Mouse (Mus musculus): ENCODE results near the gene Dgkq. TPM values are rescaled to one million over a fixed set of nuclear protein-coding genes. Genes with fewer than 3 reads are reported as not detected.

Gene Dgkq
- polyA plus RNA-seq, 1 experiment from 2014 or later: 10.7 TPM

GRCm38 (mm10) chr5:108675251-108675816 lies 5.9 kb upstream of the Dgkq start, which contains the start of gene Slc26a1:
Slc26a1 (minus strand) TSS chr5:108675569.
- 54% methylated on average over 9 of the region's 9 CpGs for WGBS
- Histone ChIP-seq H3K4me2 (ENCODE audit: low read depth, low read length) (no peak within 1 kb of the TSS), H3K9me3 (replicated peaks; ENCODE audit: control insufficient read depth, low read length) (no peaks in the 10 kb centered on the region), H3K4me1 (ENCODE audit: control insufficient read depth, insufficient read depth, low read length) (peaks cover 17% of the 10 kb centered on the region), H3K27me3 (ENCODE audit: control insufficient read depth, insufficient read depth, low read length) (no peaks in the 10 kb centered on the region), H3K4me3 (replicated peaks; ENCODE audit: low read length) (no peak within 1 kb of the TSS), H3K9ac (ENCODE audit: low read length) (no peak within 1 kb of the TSS), H3K27ac (ENCODE audit: low read length) (no peak within 1 kb of the TSS), H3K36me3 (ENCODE audit: control insufficient read depth, insufficient read depth, low read length) (peaks cover 12% of the 10 kb centered on the region)
- peak; percentile 7; the same call in 1 of the 2 replicates for ATAC-seq (ENCODE audit: insufficient read depth, low FRiP score)

- Histone ChIP-seq H3K36me3 (ENCODE audit: control insufficient read depth, insufficient read depth, low read length) (peaks cover 12% of the 10 kb centered on the region), H3K27ac (ENCODE audit: low read length) (no peak overlapping the region), H3K4me2 (ENCODE audit: low read depth, low read length) (no peak overlapping the region), H3K9ac (ENCODE audit: low read length) (no peak overlapping the region), H3K4me3 (replicated peaks; ENCODE audit: low read length) (no peak overlapping the region), H3K9me3 (replicated peaks; ENCODE audit: control insufficient read depth, low read length) (no peaks in the 10 kb centered on the region), H3K27me3 (ENCODE audit: control insufficient read depth, insufficient read depth, low read length) (no peaks in the 10 kb centered on the region), H3K4me1 (ENCODE audit: control insufficient read depth, insufficient read depth, low read length) (peaks cover 24% of the 10 kb centered on the region)
- ATAC-seq (ENCODE audit: insufficient read depth, low FRiP score): no peak
- 68% methylated on average over 2 of the region's 2 CpGs for WGBS
Observed at GRCm38 (mm10) chr5:108674624-108675023, 5.2 kb upstream of the Dgkq start.

DNA sequence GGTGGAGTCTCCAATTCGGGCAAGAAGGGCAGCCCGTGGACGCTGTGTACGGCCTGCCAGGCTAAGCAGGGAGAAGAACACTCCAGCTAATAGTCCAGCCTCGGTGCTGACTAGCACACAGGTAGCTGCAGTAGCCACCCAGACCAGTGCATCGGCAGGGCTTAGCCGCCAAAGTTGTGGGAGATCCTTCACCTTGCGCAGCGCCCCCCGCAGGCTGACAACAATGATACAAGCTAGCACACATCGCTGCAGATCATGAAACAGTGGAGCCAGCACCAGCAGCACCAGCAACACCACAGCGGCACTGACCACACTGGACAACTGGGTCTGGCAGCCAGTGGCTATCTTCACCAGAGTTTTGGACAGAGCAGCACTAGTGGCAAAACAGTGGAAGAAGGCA lies 2.3 kb upstream of the Dgkq start:
- Histone ChIP-seq H3K4me3 (replicated peaks; ENCODE audit: low read length) (no peak overlapping the region), H3K9me3 (replicated peaks; ENCODE audit: control insufficient read depth, low read length) (no peaks in the 10 kb centered on the region), H3K4me2 (ENCODE audit: low read depth, low read length) (no peak overlapping the region), H3K9ac (ENCODE audit: low read length) (no peak overlapping the region), H3K27me3 (ENCODE audit: control insufficient read depth, insufficient read depth, low read length) (no peaks in the 10 kb centered on the region), H3K4me1 (ENCODE audit: control insufficient read depth, insufficient read depth, low read length) (peaks cover 21% of the 10 kb centered on the region), H3K36me3 (ENCODE audit: control insufficient read depth, insufficient read depth, low read length) (peaks cover 12% of the 10 kb centered on the region), H3K27ac (ENCODE audit: low read length) (no peak overlapping the region)
- 92% methylated on average over 12 of the region's 12 CpGs for WGBS
- no peak for ATAC-seq (ENCODE audit: insufficient read depth, low FRiP score)

DNA sequence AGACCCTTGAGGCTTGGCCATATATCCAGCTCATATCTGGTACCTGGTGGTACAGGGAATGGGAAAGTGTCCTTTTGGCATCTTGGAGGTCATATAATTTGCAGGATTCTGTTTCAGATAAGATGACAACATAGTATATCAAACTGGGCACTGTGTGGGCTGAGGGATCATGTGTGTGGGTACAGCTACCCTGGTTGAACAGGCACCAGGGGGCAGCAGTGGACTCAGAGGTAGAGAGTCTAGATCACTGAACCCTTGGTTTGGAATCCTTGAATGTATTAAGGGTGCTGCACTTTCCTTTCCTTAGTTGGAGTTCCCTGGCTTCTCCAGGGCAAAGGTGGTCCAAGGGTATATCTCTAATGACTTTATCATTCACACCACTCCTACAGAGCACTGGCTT lies 1.3 kb upstream of the Dgkq start:
- Histone ChIP-seq H3K4me1 (ENCODE audit: control insufficient read depth, insufficient read depth, low read length) (peaks cover 19% of the 10 kb centered on the region; the same call in 1 of the 2 replicates), H3K4me2 (ENCODE audit: low read depth, low read length) (no peak overlapping the region), H3K9ac (ENCODE audit: low read length) (no peak overlapping the region), H3K27me3 (ENCODE audit: control insufficient read depth, insufficient read depth, low read length) (no peaks in the 10 kb centered on the region), H3K4me3 (replicated peaks; ENCODE audit: low read length) (no peak overlapping the region), H3K36me3 (ENCODE audit: control insufficient read depth, insufficient read depth, low read length) (peaks cover 12% of the 10 kb centered on the region), H3K27ac (ENCODE audit: low read length) (no peak overlapping the region), H3K9me3 (replicated peaks; ENCODE audit: control insufficient read depth, low read length) (no peaks in the 10 kb centered on the region)
- ATAC-seq (ENCODE audit: insufficient read depth, low FRiP score): peak; percentile 20; the same call in 1 of the 2 replicates

DNA sequence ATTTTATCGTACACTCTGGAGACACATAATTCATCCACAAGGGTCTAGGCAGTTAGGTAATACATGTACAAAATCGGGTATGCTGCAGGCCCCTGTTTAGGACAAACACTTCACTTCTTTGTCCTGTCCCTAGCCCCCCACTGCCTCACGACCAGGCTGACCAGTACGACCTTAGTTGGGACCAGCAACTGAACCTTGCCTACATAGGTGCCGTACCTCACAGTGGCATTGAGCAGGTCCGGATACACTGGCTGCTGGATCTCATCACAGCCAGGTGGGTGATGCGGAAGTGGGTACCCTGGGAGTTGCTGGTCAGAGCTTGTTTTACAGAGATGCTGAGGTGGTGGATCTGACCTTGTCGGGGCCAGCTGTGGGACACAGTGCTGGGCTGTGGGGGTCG lies 514 bp upstream of the Dgkq start:
- peak overlapping the region; percentile 81 for H3K4me2 ChIP-seq (ENCODE audit: low read depth, low read length)
- H3K36me3 ChIP-seq (ENCODE audit: control insufficient read depth, insufficient read depth, low read length): peaks cover 12% of the 10 kb centered on the region
- WGBS: 75% methylated on average over 9 of the region's 9 CpGs
- peak overlapping the region; percentile 87 for H3K9ac ChIP-seq (ENCODE audit: low read length)
- no peaks in the 10 kb centered on the region for H3K9me3 ChIP-seq (replicated peaks; ENCODE audit: control insufficient read depth, low read length)
- no peaks in the 10 kb centered on the region for H3K27me3 ChIP-seq (ENCODE audit: control insufficient read depth, insufficient read depth, low read length)
- H3K4me1 ChIP-seq (ENCODE audit: control insufficient read depth, insufficient read depth, low read length): peaks cover 16% of the 10 kb centered on the region; the same call in 1 of the 2 replicates
- ATAC-seq (ENCODE audit: insufficient read depth, low FRiP score): no peak
- H3K4me3 ChIP-seq (replicated peaks; ENCODE audit: low read length): peak overlapping the region; percentile 61
- peak overlapping the region; percentile 81; the same call in 1 of the 2 replicates for H3K27ac ChIP-seq (ENCODE audit: low read length)

DNA sequence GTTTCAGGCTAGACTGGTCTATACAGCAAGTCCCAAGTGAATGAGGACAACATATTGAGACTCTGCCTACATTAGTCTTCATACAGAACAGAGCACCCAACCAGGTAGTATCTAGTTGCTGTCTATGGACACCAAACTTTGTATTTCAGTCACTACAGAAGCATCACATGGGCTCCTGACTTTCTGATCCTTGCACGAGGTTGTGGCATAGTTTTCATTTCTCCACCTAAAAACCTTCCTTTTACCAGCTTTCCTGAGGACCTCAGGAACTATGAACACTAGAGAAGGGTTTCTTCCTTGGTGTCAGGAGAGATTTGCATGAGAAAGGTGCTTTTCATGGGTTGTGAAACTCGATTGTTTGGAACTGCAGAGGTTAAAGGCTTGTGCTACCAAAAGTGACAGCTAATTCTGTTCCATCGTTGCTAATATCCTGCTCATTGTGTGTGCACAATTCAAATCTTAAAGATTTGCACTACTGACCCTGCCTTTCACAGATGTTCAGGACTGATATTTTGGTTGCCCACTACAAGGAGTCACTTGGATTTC lies 1.0 kb downstream of the Dgkq start:
- Histone ChIP-seq H3K9ac (ENCODE audit: low read length) (peak overlapping the region; percentile 87), H3K9me3 (replicated peaks; ENCODE audit: control insufficient read depth, low read length) (no peaks in the 10 kb centered on the region), H3K4me2 (ENCODE audit: low read depth, low read length) (peak overlapping the region; percentile 81), H3K4me3 (replicated peaks; ENCODE audit: low read length) (peak overlapping the region; percentile 61), H3K36me3 (ENCODE audit: control insufficient read depth, insufficient read depth, low read length) (peaks cover 12% of the 10 kb centered on the region), H3K27ac (ENCODE audit: low read length) (peak overlapping the region; percentile 81), H3K4me1 (ENCODE audit: control insufficient read depth, insufficient read depth, low read length) (peaks cover 16% of the 10 kb centered on the region; the same call in 1 of the 2 replicates), H3K27me3 (ENCODE audit: control insufficient read depth, insufficient read depth, low read length) (no peaks in the 10 kb centered on the region)
- WGBS: 10% methylated on average over 3 of the region's 3 CpGs
- ATAC-seq (ENCODE audit: insufficient read depth, low FRiP score): no peak

- Histone ChIP-seq H3K27ac (ENCODE audit: low read length) (no peak overlapping the region), H3K9me3 (replicated peaks; ENCODE audit: control insufficient read depth, low read length) (no peaks in the 10 kb centered on the region), H3K4me3 (replicated peaks; ENCODE audit: low read length) (no peak overlapping the region), H3K9ac (ENCODE audit: low read length) (no peak overlapping the region), H3K36me3 (ENCODE audit: control insufficient read depth, insufficient read depth, low read length) (peaks cover 10% of the 10 kb centered on the region), H3K4me1 (ENCODE audit: control insufficient read depth, insufficient read depth, low read length) (peaks cover 16% of the 10 kb centered on the region; the same call in 1 of the 2 replicates), H3K4me2 (ENCODE audit: low read depth, low read length) (no peak overlapping the region), H3K27me3 (ENCODE audit: control insufficient read depth, insufficient read depth, low read length) (no peaks in the 10 kb centered on the region)
- no peak for ATAC-seq (ENCODE audit: insufficient read depth, low FRiP score)
- 70% methylated on average over 2 of the region's 2 CpGs for WGBS
Observed at GRCm38 (mm10) chr5:108667370-108667769, 2.1 kb downstream of the Dgkq start.

DNA sequence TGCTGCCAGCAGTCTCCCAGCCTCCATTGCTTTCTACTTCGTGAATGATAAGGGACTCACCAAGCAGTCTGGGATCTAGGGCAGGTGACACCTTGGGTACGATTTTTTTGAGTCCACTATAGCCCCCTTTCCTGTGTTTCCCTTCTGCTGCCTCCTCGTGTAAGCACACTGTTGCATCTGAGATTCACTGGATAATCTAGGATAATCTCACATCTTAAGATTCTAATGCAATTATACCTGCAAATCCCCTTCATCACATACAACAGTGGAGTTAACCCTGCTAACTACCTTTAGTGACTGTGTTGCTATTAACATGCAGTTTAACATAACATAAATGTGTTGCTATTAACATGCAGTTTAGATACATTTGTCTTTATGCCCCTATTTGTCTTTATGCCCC lies 4.4 kb downstream of the Dgkq start:
- Histone ChIP-seq H3K4me2 (ENCODE audit: low read depth, low read length) (no peak overlapping the region), H3K27ac (ENCODE audit: low read length) (no peak overlapping the region), H3K27me3 (ENCODE audit: control insufficient read depth, insufficient read depth, low read length) (no peaks in the 10 kb centered on the region), H3K4me1 (ENCODE audit: control insufficient read depth, insufficient read depth, low read length) (peaks cover 13% of the 10 kb centered on the region; the same call in 1 of the 2 replicates), H3K9me3 (replicated peaks; ENCODE audit: control insufficient read depth, low read length) (no peaks in the 10 kb centered on the region), H3K9ac (ENCODE audit: low read length) (no peak overlapping the region), H3K36me3 (ENCODE audit: control insufficient read depth, insufficient read depth, low read length) (no peaks in the 10 kb centered on the region), H3K4me3 (replicated peaks; ENCODE audit: low read length) (no peak overlapping the region)
- ATAC-seq (ENCODE audit: insufficient read depth, low FRiP score): no peak
- 34% methylated on average over 3 of the region's 3 CpGs for WGBS

- Histone ChIP-seq H3K4me1 (ENCODE audit: control insufficient read depth, insufficient read depth, low read length) (peaks cover 11% of the 10 kb centered on the region), H3K9me3 (replicated peaks; ENCODE audit: control insufficient read depth, low read length) (no peaks in the 10 kb centered on the region), H3K27ac (ENCODE audit: low read length) (no peak overlapping the region), H3K36me3 (ENCODE audit: control insufficient read depth, insufficient read depth, low read length) (no peaks in the 10 kb centered on the region), H3K4me2 (ENCODE audit: low read depth, low read length) (no peak overlapping the region), H3K9ac (ENCODE audit: low read length) (no peak overlapping the region), H3K27me3 (ENCODE audit: control insufficient read depth, insufficient read depth, low read length) (no peaks in the 10 kb centered on the region), H3K4me3 (replicated peaks; ENCODE audit: low read length) (no peak overlapping the region)
- ATAC-seq (ENCODE audit: insufficient read depth, low FRiP score): no peak
- 79% methylated on average over 4 of the region's 4 CpGs for WGBS
Observed at GRCm38 (mm10) chr5:108662772-108663171, 6.7 kb downstream of the Dgkq start.
